Mouse (Mus musculus) WW6 (cell line): ENCODE results near the gene Mst1.

Source experiments
- DNase-seq: peaks from one replicate; pipeline ENCODE4 v3.0.0-alpha.2; 2013; ENCODE audit warnings: low read depth, low spot score

Mst1 gene

DNA sequence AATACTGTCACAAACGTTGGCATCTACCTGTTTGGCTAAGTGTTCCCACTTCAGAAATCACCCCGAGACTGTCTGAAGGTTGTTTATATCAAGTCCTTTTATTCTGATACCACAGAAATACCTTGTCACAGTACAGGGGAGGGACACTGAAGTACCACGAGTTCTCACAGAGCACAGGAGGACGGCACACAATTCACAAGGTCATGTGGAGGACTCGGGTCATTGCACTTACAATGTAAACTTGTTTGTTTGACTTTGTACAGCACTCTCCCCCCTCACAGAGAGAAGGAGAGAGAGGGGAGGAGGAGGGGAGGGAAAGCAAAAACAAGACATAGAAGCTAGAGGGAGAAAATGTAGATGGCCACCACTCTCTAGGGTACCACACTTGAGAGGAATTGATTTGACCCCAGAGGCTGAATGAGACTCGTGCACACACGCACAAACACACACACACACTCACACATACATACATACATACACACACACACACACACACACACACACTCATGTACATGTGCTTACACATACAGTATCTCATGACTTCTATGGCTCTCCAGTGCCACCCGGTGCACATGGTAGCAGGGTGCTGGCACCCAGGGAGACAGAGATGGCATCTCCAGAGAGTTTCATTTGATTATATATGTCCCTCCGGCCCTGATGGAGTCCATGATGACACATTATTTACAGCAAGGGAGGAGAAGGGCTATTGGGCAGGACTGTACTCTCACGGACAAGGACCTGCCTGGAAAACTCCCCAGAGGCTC, 15.9 kb downstream of the Mst1 start:
- no peak for DNase-seq

- DNase-seq = no peak
Measured at GRCm38 (mm10) chr9:108099619-108100018, 19.4 kb downstream of the Mst1 start.

DNA sequence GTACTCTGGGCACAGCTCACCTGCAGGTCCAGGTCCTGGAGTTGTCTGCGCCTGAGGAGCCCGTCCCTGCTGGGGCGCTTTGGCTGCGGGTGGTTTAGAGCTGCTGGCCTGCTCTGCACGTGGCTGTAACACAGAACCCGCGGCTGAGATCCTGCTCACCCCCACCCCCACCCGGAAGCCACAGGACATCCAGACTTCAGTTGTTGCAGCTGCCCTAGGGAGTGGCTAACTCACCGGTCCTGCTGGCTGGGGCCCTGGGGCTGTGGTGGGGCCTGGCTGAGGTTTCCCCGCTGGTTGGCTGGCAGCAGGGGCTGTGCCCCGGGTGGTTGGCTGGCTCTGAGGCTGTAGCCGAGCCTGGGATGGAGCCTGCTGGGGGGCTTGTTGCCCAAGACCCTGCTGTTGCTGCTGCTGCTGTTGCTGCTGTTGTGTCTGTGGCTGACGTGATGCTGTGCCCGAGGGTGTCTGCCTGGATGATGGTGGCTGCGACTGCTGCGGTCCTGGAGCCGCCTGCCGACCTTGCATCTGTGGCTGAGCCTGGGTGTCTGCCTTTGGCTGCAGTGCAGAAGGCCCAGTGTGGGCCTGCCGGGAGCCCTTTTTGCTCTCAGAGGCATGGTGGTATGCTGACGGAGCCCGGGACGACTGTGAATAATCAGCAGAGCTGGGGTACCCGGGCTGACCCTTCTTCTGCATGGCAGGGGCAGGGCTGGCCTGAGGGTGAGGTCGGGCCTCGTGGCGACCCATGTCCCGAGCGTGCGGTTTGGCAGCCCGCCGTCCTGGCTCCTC, 24.7 kb downstream of the Mst1 start:
- DNase-seq = no peak

DNA sequence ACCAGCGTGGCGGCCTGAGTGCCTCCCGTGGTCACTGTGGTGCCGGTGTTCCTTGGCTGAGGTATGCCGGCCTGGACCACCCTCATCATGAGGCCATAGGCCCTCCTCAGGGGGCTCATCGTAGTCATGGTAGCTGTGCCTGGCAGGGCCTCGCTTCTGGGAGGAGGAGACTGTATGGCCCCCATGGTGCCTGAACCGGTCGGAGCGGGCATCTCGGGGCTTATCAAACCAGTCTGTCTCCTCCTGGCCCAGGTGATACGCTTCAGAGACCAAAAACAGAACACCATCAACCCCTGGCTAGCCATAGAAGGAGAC, 25.3 kb downstream of the Mst1 start:
- no peak for DNase-seq

DNA sequence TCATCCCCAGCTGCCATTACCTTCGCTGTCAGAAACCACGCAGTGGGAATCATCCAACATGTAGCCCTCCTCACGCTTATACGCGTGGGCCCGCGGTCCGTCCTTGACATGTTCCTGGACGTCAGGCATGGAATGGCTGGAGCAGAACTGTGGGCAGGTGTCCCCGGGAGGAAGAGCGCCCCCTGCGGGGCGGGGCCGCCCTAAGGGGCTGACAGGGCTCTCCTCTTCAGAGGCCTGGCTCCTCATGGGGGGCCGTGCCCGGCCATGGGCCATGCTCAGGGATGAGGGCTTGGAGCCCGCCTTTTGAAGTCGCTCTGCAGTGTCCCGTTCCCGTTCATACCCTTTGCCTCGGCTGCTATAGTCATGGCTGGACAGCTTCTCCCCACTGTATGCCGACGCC, 25.9 kb downstream of the Mst1 start:
- DNase-seq = no peak

DNA sequence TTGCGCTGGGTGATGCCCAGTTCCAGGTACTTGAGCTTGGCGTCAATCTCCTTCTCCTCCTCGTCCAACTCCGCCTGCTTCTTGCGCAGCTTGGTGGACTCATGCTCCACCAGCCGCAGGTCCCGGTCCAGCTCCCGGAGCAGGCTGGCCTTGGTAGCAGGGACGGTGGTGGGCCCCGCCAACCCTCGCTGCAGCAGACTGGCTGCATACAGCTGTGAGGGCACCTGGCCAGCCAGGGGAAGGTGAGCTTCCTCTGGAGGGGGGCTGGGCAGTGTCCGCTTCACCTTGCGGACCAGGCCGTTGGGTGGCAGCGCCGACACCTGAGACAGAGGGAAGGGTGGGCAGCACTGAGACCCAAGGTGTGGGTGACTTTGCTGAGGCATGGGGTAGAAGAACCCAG, 27.6 kb downstream of the Mst1 start:
- DNase-seq = no peak

GRCm38 (mm10) chr9:108110160-108110559, 29.9 kb downstream of the Mst1 start:
- DNase-seq = no peak

DNA sequence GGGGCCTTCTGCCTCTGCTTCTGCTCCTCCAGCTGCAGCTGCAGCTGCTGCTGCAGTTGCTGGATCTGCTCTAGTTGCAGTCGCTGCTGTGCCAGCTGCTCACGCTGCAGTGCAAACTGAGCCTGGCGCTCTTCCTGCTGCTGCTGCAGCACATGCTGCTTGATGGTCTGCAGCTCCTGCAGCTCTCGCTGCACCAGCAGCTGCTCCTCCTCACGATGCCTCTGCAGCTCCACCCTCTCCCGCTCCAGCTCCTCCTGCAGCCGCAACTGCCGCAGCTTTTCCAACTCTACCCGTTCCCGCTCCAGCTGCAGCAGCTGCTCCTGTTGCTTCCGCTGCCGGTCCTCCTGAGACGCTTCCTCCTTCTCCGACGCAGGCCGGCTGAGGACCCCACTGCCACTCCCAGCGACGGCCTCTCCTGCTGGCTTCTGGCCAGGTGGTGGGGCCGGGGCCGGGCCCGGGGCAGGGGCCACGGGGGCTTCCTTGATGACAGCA, 30.9 kb downstream of the Mst1 start:
- DNase-seq = no peak

DNA sequence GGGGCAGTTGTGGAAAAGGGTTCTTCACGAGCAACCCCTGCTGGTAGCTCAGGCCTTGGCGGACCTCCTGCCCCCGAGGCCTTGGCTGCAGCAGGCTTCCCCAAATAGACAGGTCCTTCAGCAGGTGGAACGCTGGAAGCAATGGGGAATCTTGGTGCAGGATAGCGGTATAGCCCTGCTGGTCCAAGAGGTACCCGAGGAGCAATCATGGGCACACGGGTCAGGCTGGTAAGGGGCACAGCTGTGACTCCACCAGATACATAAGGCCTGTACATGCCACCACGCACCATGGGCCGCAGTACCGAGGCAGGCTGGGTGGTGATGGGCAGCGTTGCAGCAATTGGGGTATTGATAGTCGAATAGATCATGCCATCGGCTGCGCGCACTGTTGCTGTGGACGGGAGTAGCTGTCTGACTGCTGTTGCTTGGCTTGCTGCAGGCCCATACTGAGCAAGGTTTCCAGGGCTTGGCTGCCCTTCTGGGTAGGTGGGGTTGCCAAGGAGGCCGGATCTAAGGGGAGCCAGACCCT, 31.4 kb downstream of the Mst1 start:
- DNase-seq = no peak

DNA sequence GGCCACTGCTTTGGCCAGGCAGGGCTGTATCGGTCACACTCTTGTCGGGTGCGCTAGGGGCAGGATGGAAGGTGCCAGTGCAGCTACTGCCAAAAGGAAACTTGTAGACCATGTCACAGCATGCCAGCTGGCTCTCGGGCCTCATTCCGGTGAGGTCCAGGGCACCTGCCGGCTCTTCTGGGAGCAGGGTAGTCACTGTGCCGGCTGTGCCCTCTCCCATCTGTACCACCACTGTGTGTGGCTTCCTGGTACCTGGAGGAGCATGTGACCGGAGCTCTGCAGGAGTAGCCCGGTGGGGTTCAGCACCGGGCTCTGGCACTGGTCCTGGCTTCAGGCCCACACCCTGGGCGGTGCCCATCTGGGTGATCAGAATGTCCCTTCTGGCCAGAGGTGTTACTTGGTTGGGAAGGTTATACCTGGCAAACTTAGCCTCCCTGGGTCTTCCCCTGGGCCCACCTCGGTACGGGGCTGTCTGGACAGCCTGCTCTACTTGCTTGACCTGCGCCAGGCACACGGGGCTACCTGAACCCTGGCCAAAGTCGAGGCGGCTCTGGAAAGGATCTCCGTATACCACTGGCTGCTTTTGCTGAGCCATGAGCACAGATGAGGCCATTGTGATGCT, 32.6 kb downstream of the Mst1 start:
- no peak for DNase-seq

GRCm38 (mm10) chr9:108115290-108116077, 35.2 kb downstream of the Mst1 start:
- no peak for DNase-seq

GRCm38 (mm10) chr9:108117143-108117542, 36.9 kb downstream of the Mst1 start:
- DNase-seq = no peak

- no peak for DNase-seq
Measured at GRCm38 (mm10) chr9:108119891-108120411, 39.7 kb downstream of the Mst1 start.

DNA sequence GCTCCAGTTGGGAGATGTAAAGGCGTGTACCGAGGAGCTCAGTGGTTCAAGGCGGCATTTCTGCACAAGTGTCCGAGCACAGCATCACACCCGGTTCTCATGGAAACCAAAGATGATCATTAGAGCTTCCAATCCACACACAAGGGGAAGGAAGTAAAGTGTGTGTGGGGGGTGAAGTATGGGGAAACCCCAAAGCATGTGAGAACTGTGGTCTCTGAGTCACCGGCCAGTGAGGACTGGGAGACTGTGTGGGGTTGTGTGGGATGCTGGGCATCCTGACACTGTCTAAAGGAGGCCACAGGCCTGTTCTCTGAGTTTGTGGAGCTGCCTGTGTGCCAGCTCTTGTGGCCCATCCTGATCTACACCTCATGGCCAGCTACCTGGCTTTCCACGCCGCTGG, 40.4 kb downstream of the Mst1 start:
- DNase-seq = no peak

DNA sequence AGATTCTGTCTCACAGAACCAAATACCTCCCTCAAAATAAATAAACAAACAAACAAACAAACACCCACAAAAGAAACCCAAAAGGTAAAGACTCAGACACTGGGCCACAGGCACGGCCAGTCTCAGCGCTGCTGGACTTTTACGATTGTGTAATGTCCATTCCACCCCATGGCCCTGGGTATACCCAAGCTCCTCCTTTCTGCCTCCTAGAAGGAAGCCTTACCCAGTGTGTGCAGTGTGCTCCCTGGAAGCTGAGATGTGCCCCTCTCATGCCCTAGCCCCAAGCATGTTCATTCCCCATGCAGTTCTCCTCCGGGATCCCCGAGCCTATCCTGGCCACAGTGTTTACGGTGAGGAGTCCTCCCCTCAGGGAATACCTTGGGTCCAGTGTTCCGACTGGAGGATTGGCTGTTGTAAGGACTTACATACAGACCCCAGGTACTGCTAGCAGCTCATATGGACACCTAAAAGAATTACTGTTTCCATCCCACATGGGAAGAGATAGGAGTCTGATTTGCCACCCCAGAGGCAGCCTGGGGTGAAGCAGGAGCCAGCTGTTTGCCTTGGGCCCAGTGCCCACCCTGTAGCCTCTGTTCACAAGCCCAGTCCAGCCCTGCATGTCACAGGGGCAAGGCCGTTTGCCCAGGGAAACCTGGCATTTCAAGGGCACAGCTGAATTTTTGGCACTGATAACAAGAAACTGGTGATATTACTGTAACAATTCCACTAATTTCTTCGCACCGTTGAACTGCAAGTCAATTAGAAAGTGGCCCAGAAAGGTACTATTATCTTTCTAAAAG, 41.1 kb downstream of the Mst1 start:
- no peak for DNase-seq

DNA sequence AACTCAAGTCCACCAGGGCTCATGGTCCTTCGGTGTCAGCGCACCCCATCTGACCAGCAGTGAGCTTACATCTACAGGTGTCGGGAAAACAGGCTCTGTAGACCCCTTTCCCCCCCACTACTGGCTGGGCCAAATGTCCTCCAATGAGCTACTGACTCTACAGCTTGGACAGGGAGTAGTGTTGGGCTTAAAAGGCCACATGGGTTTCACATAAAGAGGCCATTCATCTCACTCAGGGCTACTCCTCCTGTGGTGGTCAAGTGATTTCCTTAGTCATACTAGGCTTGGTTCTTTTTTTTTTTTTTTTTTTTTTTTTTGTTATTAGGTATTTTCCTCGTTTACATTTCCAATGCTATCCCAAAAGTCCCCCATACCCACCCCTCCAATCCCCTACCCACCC, 43.7 kb downstream of the Mst1 start:
- no peak for DNase-seq

GRCm38 (mm10) chr9:108125731-108126130, 45.5 kb downstream of the Mst1 start:
- DNase-seq = no peak

- DNase-seq = no peak
Measured at GRCm38 (mm10) chr9:108126436-108127180, 46.4 kb downstream of the Mst1 start.

DNA sequence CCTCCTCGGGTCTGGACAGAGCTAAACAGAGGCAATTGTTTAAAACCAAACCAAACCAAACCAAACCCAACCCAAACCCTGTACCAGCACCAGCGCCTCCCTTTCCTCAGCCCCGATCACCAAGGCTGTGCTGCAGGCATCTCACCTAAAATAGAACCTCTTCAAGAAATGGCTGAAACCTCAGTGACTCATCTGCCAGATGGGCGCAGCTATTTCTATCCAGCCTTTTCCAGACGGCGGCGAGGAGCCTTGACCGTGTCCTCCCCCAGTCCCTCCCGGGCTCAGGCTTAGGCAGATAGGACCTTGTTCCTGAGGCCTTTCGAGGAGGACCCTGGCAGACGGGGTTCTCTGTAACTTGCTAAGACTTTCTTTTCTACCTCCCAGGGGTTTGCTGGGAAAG, 48.0 kb downstream of the Mst1 start:
- no peak for DNase-seq
